Mouse (Mus musculus) liver (tissue): ENCODE data around the gene Fgf3.
"Not testable (repeated sequence)": the region's sequence is repeated elsewhere in the genome, so short reads cannot be mapped to it uniquely, and the experiment has no call there.

Experiments used
- DNase-seq: peaks from one replicate; pipeline ENCODE4 v3.0.0-alpha.2; 2020; ENCODE audit warnings: mixed read lengths

Fgf3 gene

GRCm38 (mm10) chr7:144858702-144859101 lies 20.8 kb downstream of the Fgf3 start:
- no peak for DNase-seq

- DNase-seq, result no peak
These were observed 23.3 kb downstream of the Fgf3 start for GRCm38 (mm10) chr7:144861056-144861768.

- no peak for DNase-seq
These were observed 23.8 kb downstream of the Fgf3 start for GRCm38 (mm10) chr7:144861769-144862070.

GRCm38 (mm10) chr7:144862126-144862525 lies 24.2 kb downstream of the Fgf3 start:
- DNase-seq, result no peak

- no peak for DNase-seq
These were observed 24.8 kb downstream of the Fgf3 start for GRCm38 (mm10) chr7:144862712-144863111.

- no peak for DNase-seq
These were observed 25.3 kb downstream of the Fgf3 start for GRCm38 (mm10) chr7:144863196-144863595.

GRCm38 (mm10) chr7:144864160-144864670 lies 26.3 kb downstream of the Fgf3 start:
- no peak for DNase-seq

- no peak for DNase-seq
These were observed 29.3 kb downstream of the Fgf3 start for GRCm38 (mm10) chr7:144867161-144867560.

- DNase-seq, result no peak
These were observed 29.7 kb downstream of the Fgf3 start for GRCm38 (mm10) chr7:144867602-144868001.

- DNase-seq, result no peak
These were observed 34.5 kb downstream of the Fgf3 start for GRCm38 (mm10) chr7:144872420-144872819.

- DNase-seq, result no peak
These were observed 35.3 kb downstream of the Fgf3 start for GRCm38 (mm10) chr7:144873160-144873559.

GRCm38 (mm10) chr7:144874226-144874625 lies 36.3 kb downstream of the Fgf3 start:
- DNase-seq, result no peak

- DNase-seq, result no peak
These were observed 40.5 kb downstream of the Fgf3 start for GRCm38 (mm10) chr7:144878401-144878800.

GRCm38 (mm10) chr7:144883106-144883505 lies 45.2 kb downstream of the Fgf3 start:
- no peak for DNase-seq

- DNase-seq, result peak; percentile 19
These were observed 49.8 kb downstream of the Fgf3 start for GRCm38 (mm10) chr7:144887672-144888071.

- no peak for DNase-seq
These were observed 50.8 kb downstream of the Fgf3 start for GRCm38 (mm10) chr7:144888564-144889299.

GRCm38 (mm10) chr7:144890661-144891060 lies 52.8 kb downstream of the Fgf3 start:
- DNase-seq, result not testable (repeated sequence)

- no peak for DNase-seq
These were observed 54.0 kb downstream of the Fgf3 start for GRCm38 (mm10) chr7:144891863-144892262.

GRCm38 (mm10) chr7:144892322-144892721 lies 54.4 kb downstream of the Fgf3 start:
- no peak for DNase-seq
